Mouse (Mus musculus) neural tube, embryonic 13.5 days (tissue): ENCODE results near the gene Kalrn. TPM values are rescaled to one million over a fixed set of nuclear protein-coding genes. Genes with fewer than 3 reads are reported as not detected.

Experiments
- ATAC-seq: fragments of 200-750 bp; cut with Nextera tagmentation; 2 replicates; pipeline ENCODE4 v1.8.0; 2017; ENCODE audit warnings: low read depth, mild to moderate bottlenecking, moderate TSS enrichment, moderate library complexity
- H3K27ac ChIP-seq: fragments of 300-500 bp; sonication (generic); replicated peaks from 2 replicates; pipeline ENCODE4 v1.5.1; 2015; ENCODE audit warnings: moderate library complexity, mild to moderate bottlenecking, inconsistent platforms
- H3K27me3 ChIP-seq: fragments of 300-500 bp; sonication (generic); 2 replicates; pipeline ENCODE4 v1.6.1; 2015; ENCODE audit warnings: mild to moderate bottlenecking, inconsistent platforms
- H3K36me3 ChIP-seq: fragments of 300-500 bp; sonication (generic); 2 replicates; pipeline ENCODE4 v1.6.1; 2015; ENCODE audit warnings: mild to moderate bottlenecking, inconsistent platforms
- H3K4me1 ChIP-seq: fragments of 300-500 bp; sonication (generic); replicated peaks from 2 replicates; pipeline ENCODE4 v1.6.1; 2015; ENCODE audit warnings: inconsistent platforms
- H3K4me2 ChIP-seq: fragments of 300-500 bp; sonication (generic); 2 replicates; pipeline ENCODE4 v1.6.1; 2015; ENCODE audit warnings: inconsistent platforms, mild to moderate bottlenecking, moderate library complexity
- H3K4me3 ChIP-seq: fragments of 300-500 bp; sonication (generic); 2 replicates; pipeline ENCODE4 v1.5.1; 2015; ENCODE audit warnings: mild to moderate bottlenecking, inconsistent platforms
- H3K9ac ChIP-seq: fragments of 300-500 bp; sonication (generic); 2 replicates; pipeline ENCODE4 v1.6.1; 2015; ENCODE audit warnings: moderate library complexity, mild to moderate bottlenecking, inconsistent platforms
- H3K9me3 ChIP-seq: fragments of 300-500 bp; sonication (generic); 2 replicates; pipeline ENCODE4 v1.6.1; 2016; ENCODE audit warnings: inconsistent platforms
- WGBS: fragments of 180-500 bp; shearing (Covaris S2); methylation state at CpG from one replicate; pipeline ENCODE4 v1.1.7; 2015; 5-methylcytosine and 5-hydroxymethylcytosine counted together
- polyA plus RNA-seq: library from polyadenylated mRNA; unstranded; fragments of >200 nt; fragmentation: Nextera tagmentation; extraction: Ambion mirVana; gene quantifications from 2 replicates; pipeline ENCODE4 v1.2.1, GENCODE M21; 2015

Gene Kalrn
- polyA plus RNA-seq, 1 experiment from 2014 or later: 23.9 TPM

DNA sequence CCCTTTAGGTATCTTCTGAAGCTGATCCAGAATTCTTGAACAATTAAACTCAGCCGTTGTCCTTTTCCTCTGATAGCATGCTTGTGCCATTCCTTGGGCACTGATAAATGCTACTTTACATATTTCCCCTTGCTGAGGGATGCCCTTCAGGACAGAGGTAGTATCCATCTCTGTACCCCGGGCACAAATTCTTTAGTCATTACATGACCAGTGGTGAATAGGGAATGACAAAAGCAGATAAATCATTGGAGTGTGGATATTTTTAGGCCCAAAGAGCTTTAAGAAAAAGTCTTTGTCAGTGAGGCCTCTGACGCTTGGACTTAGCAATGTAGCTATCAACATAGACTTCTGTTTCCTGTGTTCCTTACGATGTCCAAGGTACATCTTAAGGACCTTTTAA, 507.0 kb downstream of the Kalrn start:
- WGBS: 93% methylated on average over 4 of the region's 4 CpGs

DNA sequence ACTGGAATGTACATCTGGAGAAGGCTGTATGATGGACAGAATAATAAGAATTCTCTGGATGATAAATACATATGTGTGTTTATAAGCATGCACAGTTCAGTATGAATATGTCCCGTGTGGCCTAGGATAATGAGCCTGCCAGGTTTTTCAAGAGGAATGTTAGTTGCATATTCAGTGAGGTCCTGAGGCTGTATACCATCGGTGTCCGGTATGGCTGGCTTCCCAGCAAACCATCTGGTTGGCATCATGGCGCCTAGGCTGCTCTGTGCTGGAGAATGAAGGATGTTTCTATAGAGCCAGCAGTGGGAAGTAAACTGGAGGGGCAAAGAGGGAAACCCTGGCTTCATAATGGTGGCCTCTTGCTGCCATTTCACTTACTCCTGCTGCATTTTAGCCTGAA, 510.0 kb downstream of the Kalrn start:
- H3K36me3 ChIP-seq: no peaks in the 10 kb centered on the region
- no peaks in the 10 kb centered on the region for H3K9me3 ChIP-seq
- H3K27ac ChIP-seq: no peak overlapping the region
- H3K9ac ChIP-seq: no peak overlapping the region
- H3K4me1 ChIP-seq: peaks cover 11% of the 10 kb centered on the region; the same call in 1 of the 2 replicates
- H3K4me2 ChIP-seq: no peak overlapping the region
- H3K27me3 ChIP-seq: no peaks in the 10 kb centered on the region
- ATAC-seq: peak; percentile 43
- no peak overlapping the region for H3K4me3 ChIP-seq
- WGBS: 58% methylated on average over 4 of the region's 4 CpGs

More for the DNA sequence above, 507.0 kb downstream of the Kalrn start:
- H3K27me3 ChIP-seq: no peaks in the 10 kb centered on the region
- H3K9me3 ChIP-seq: no peaks in the 10 kb centered on the region
- ATAC-seq: no peak
- no peak overlapping the region for H3K4me2 ChIP-seq
- no peaks in the 10 kb centered on the region for H3K36me3 ChIP-seq
- H3K4me3 ChIP-seq: no peak overlapping the region
- H3K9ac ChIP-seq: no peak overlapping the region
- no peaks in the 10 kb centered on the region for H3K4me1 ChIP-seq
- H3K27ac ChIP-seq: no peak overlapping the region

DNA sequence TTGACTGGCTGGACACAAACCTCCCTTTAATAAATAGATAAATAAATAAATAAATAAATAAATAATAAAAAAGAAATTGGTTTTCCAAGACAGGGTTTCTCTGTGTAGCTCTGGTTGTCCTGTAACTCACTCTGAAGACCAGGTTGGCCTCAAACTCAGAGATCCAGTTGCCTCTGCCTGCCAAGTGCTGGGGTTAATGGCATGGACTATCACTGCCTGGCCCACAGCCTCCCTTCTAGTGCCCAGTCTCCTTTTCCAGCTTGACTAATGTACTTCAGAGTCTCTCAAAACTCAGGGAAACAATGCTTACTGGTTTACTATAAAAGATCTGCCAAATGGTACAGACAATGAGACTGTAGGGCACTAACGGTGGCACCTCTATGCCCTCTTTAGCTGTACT, 511.7 kb downstream of the Kalrn start:
- Histone ChIP-seq H3K27me3 (no peaks in the 10 kb centered on the region), H3K27ac (no peak overlapping the region), H3K4me2 (no peak overlapping the region), H3K36me3 (no peaks in the 10 kb centered on the region), H3K9me3 (no peaks in the 10 kb centered on the region), H3K4me1 (peaks cover 12% of the 10 kb centered on the region; the same call in 1 of the 2 replicates), H3K4me3 (no peak overlapping the region), H3K9ac (no peak overlapping the region)
- no peak for ATAC-seq
- WGBS: 92% methylated on average over 1 of the region's 1 CpGs

DNA sequence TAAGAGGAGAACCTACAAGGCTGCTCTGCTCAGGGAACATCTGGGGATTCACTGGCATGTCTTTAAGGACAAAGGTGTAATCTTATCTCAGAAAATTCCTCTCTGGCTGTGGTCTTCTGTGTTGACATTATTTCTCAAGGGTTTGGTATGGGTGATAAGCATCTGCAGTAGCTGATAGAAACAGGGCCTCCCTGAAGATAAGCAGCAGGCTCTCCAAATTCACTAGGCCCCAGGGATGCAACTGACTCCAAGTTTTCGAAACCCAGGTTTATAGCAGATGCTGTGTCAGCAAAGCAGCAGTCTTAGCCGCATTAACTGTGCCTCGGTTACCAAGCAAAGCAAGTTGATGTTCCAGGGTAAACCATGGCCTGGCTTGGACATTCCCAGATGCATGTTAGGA, 514.7 kb downstream of the Kalrn start:
- Histone ChIP-seq H3K4me2 (no peak overlapping the region), H3K4me1 (peaks cover 12% of the 10 kb centered on the region; the same call in 1 of the 2 replicates), H3K36me3 (peaks cover 13% of the 10 kb centered on the region), H3K4me3 (no peak overlapping the region), H3K27ac (no peak overlapping the region), H3K27me3 (no peaks in the 10 kb centered on the region), H3K9ac (no peak overlapping the region), H3K9me3 (no peaks in the 10 kb centered on the region)
- WGBS: 72% methylated on average over 3 of the region's 3 CpGs
- no peak for ATAC-seq

DNA sequence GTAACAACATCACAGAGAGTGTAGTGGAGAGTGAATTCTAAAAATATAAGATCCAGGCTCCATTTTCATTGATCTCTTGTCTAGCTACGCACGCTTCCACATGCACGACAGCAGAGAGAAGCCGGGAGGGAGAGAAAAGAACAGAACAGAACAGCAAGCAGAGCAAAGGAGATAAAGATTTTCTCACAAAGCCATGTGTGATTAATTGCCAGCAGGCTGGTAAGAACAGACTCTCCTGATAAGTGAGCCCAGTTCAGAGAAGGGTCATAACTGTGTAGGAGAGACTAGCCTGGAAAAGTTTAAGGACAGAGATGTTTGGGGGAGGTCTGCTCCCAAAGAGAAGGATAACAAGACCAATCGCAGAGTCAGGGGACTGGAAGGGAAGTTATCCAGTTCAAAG, 515.9 kb downstream of the Kalrn start:
- Histone ChIP-seq H3K9me3 (no peaks in the 10 kb centered on the region), H3K27ac (no peak overlapping the region), H3K4me1 (peaks cover 12% of the 10 kb centered on the region; the same call in 1 of the 2 replicates), H3K4me3 (no peak overlapping the region), H3K4me2 (no peak overlapping the region), H3K9ac (no peak overlapping the region), H3K27me3 (no peaks in the 10 kb centered on the region), H3K36me3 (peaks cover 25% of the 10 kb centered on the region)
- no peak for ATAC-seq
- 80% methylated on average over 5 of the region's 5 CpGs for WGBS

DNA sequence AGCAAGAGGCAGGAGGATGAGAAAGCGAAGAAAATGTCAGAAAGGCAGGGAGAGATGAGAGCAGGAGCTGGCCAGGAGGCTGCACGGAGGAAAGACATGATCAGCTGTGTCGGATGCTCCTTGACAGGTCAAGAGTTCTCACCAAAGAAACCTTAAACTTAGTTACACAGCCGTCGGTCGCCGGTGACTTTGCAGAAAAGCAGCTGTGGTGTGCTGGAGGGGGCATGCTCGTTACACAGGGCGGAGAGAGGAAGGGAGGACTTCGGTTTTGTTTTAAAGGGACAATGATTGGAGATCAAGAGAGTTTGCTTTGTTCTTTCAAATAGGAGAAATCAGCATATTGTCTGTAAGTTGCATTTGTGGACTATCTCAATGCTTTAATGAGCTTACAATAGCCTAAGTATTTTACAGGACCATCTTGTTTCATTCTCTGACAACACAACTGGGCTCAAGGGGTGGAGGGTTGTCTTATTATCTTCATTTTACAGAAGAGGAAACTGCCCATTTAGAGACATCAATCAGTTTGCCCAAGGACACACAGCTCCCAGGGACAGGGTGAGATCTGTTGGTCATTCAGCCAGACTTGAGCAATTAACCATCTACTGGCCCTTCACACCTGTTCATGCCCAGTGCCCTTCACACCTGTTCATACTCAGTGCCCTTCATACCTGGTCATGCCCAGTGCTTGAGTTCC, 516.8 kb downstream of the Kalrn start:
- H3K27me3 ChIP-seq: no peaks in the 10 kb centered on the region
- no peak overlapping the region for H3K4me2 ChIP-seq
- H3K27ac ChIP-seq: no peak overlapping the region
- WGBS: 61% methylated on average over 10 of the region's 10 CpGs
- H3K4me1 ChIP-seq: peaks cover 12% of the 10 kb centered on the region; the same call in 1 of the 2 replicates
- H3K9ac ChIP-seq: no peak overlapping the region
- H3K36me3 ChIP-seq: peaks cover 28% of the 10 kb centered on the region
- no peaks in the 10 kb centered on the region for H3K9me3 ChIP-seq
- no peak for ATAC-seq
- no peak overlapping the region for H3K4me3 ChIP-seq

DNA sequence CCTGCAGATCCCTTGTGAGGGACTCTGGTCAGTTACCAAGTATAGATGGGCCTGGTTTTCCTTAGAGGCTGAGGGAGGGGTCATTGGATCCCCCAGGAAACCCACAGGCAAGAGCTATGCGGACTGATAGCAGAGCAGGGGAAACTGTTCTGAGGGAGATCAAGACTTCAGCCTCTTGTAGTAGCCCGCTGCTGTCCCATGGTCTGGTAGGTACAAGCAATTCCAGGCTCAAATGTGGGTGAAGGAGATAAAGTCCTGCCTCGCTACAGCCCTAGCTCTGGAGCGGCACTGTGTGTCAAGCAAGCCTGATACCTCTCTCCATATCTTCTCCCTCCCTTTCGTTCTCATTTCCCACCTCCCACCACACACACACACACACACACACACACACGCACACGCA, 523.2 kb downstream of the Kalrn start:
- 85% methylated on average over 7 of the region's 7 CpGs for WGBS
- ATAC-seq: no peak

DNA sequence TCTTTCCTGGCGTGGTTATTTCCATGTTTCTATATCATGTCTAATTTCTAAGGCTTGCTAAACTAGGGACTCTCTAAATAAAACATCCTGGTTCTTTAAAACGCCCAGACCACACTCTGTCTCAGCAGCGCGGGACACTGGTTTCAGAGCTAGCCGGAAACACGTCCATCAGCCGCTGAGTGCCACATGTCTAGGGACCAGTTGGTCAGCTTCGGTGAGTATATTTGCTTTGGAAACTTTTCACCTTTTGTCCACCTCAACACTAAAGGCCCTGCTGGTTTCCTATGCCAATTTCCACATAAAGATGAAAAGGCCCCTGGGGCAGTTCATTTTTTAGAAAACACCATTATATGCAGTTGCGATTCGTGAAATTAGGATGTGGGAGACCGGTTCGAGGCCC, 524.0 kb downstream of the Kalrn start:
- no peak overlapping the region for H3K4me3 ChIP-seq
- ATAC-seq: no peak
- H3K27ac ChIP-seq: no peak overlapping the region
- H3K9ac ChIP-seq: no peak overlapping the region
- no peak overlapping the region for H3K4me2 ChIP-seq
- no peaks in the 10 kb centered on the region for H3K27me3 ChIP-seq
- H3K4me1 ChIP-seq: 0 out of 2 replicates have a peak, but pooled peaks cover 4% of the 10 kb centered on the region
- WGBS: 90% methylated on average over 12 of the region's 12 CpGs
- no peaks in the 10 kb centered on the region for H3K9me3 ChIP-seq
- H3K36me3 ChIP-seq: peaks cover 44% of the 10 kb centered on the region

More for the DNA sequence above, 523.2 kb downstream of the Kalrn start:
- no peak overlapping the region for H3K9ac ChIP-seq
- H3K4me1 ChIP-seq: 0 out of 2 replicates have a peak, but pooled peaks cover 4% of the 10 kb centered on the region
- no peak overlapping the region for H3K27ac ChIP-seq
- no peaks in the 10 kb centered on the region for H3K27me3 ChIP-seq
- H3K4me3 ChIP-seq: no peak overlapping the region
- peaks cover 50% of the 10 kb centered on the region for H3K36me3 ChIP-seq
- H3K9me3 ChIP-seq: no peaks in the 10 kb centered on the region
- H3K4me2 ChIP-seq: no peak overlapping the region

DNA sequence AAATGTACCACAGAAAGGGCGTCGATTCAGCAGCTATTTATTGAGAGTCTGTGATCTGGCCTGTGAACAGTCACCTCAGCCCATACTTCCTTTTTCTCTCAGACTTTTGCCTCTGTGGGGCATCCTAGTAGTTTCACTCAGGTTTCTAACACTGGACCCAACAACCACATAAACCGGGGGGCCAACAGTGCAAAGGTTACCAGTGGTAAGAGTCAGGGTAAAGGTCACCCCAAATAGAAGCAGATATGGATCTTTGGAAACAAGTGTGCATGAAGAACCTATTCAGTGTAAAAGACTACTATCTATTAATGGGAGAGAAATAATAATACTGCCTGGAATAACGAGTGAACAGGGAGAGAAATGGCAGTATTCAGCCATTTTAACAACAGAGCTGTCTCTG, 525.1 kb downstream of the Kalrn start:
- H3K27me3 ChIP-seq: no peaks in the 10 kb centered on the region
- H3K27ac ChIP-seq: no peak overlapping the region
- peaks cover 33% of the 10 kb centered on the region for H3K36me3 ChIP-seq
- no peak overlapping the region for H3K9ac ChIP-seq
- H3K4me2 ChIP-seq: no peak overlapping the region
- H3K9me3 ChIP-seq: no peaks in the 10 kb centered on the region
- no peak for ATAC-seq
- no peak overlapping the region for H3K4me3 ChIP-seq
- H3K4me1 ChIP-seq: 0 out of 2 replicates have a peak, but pooled peaks cover 4% of the 10 kb centered on the region
- 90% methylated on average over 4 of the region's 4 CpGs for WGBS

DNA sequence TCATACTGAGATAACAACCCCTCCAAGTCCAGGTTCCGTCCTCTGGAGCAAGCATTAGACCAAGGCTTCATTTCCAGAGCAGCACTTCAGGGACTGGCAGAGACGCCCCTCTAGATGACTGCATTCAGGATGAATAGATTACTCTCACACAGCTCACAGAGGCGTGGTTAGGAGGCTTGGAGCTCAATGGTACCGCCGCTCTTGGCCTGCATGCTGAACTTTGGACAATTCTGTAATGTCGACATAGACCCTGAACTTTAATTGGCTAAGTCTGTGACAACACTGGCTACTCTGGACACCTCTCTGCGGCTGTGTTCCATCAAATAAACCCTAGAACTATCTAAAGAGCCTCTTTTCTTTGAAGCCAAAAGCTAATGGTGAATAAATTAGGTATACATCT, 525.8 kb downstream of the Kalrn start:
- no peaks in the 10 kb centered on the region for H3K9me3 ChIP-seq
- no peak overlapping the region for H3K4me3 ChIP-seq
- WGBS: 73% methylated on average over 7 of the region's 7 CpGs
- peaks cover 31% of the 10 kb centered on the region for H3K36me3 ChIP-seq
- 0 out of 2 replicates have a peak, but pooled peaks cover 4% of the 10 kb centered on the region for H3K4me1 ChIP-seq
- H3K27me3 ChIP-seq: no peaks in the 10 kb centered on the region
- H3K4me2 ChIP-seq: no peak overlapping the region
- H3K27ac ChIP-seq: no peak overlapping the region
- ATAC-seq: no peak
- no peak overlapping the region for H3K9ac ChIP-seq

DNA sequence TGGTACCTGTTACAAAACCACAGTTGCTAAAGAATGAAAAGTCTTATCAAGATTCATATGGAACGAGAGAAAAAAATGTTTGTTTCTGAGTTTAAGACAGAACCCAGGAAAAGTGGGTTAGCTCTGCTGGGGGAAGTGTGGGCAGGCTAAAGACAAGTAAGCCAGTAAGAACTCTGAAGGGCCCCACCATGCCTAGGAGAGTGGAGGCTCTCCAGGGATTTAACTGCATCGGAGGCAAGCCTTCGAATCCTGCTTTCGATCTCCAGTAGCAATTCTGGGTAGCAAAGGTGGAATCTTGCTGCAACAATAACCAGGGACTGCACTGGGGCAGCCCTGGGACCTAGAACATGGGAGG, 526.3 kb downstream of the Kalrn start:
- no peaks in the 10 kb centered on the region for H3K27me3 ChIP-seq
- no peak overlapping the region for H3K4me3 ChIP-seq
- ATAC-seq: no peak
- H3K9me3 ChIP-seq: no peaks in the 10 kb centered on the region
- no peak overlapping the region for H3K4me2 ChIP-seq
- WGBS: 90% methylated on average over 4 of the region's 4 CpGs
- H3K27ac ChIP-seq: no peak overlapping the region
- 0 out of 2 replicates have a peak, but pooled peaks cover 4% of the 10 kb centered on the region for H3K4me1 ChIP-seq
- H3K9ac ChIP-seq: no peak overlapping the region
- H3K36me3 ChIP-seq: peaks cover 32% of the 10 kb centered on the region; the same call in 1 of the 2 replicates

DNA sequence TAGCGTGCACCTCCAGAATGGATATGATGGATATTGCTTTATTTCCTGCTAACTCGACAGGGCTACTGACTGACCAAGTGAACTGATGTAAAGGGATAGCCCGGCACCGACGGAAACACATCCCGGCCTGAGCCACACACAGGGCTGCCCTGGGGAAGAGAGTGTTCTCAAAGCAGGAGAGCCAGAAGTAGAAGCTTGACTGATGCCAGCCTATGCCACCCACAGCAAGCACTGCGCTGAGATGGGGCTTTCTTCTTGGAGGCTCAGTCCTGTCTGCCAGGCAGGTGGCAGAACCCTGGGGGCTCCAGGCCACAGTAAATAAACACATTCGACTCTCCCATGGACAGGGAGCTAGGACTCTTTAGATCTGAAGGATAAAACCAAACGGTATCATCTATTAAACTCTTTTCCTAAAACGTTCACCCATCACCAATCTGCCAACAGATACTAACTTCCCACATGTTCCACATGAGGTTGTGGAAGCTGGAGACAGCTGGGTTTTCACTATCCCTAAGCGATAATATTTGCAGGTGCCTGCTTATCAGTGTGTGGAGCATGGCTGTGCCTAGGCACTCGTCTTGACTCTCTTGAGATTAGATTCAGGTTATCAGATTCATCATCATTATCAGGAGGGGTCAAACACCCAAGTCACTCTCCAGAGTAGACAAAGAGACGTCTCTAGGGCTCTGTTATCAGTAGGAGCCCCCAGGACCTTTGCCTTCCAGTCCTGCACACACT, 526.9 kb downstream of the Kalrn start:
- Histone ChIP-seq H3K4me2 (no peak overlapping the region), H3K9ac (no peak overlapping the region), H3K4me1 (0 out of 2 replicates have a peak, but pooled peaks cover 4% of the 10 kb centered on the region), H3K36me3 (peaks cover 38% of the 10 kb centered on the region), H3K9me3 (no peaks in the 10 kb centered on the region), H3K4me3 (no peak overlapping the region), H3K27me3 (no peaks in the 10 kb centered on the region), H3K27ac (no peak overlapping the region)
- WGBS: 85% methylated on average over 13 of the region's 13 CpGs
- no peak for ATAC-seq
